Mouse (Mus musculus): ENCODE measurements at regions not wholly inside any gene's neighbourhood (a gene's known extent, or its start where the extent isn't known, plus 50 kb on each side); places are given as distances from the start of the nearest gene placed in this dataset.

DNA sequence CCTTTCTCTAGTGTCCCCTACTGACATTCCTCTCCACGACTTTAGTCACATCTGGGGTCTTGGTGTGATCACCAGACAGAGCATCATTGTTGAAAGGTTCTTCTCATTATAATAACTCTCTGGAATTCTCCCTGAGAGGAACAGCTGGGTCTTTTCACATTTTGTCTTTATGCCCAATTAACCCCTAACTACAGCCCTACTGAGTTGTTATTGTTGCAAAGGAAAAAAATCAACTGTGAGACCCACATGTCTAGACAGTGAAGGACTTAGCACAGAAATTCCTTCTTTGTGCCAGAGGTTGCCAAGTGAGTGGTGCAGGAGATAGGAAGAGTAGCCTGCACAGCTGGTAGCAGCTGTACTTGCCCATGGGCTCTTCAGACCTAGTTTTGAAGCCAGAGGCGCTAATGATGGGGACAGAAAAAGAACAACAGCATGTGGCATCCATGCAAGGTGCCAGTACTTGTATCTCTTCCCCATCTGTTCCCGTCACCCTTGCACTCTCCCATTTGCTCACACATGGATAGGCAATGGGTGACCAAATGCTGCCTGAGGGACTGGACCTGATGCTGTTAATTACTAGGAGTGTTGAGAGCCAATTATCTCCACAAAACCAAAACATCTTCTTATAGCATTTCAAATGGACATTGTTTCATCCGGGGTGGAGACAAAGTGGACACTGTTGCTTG lies 189.1 kb downstream of the Olfm4 start:
- H3K27me3 ChIP-seq, result no peaks in the 10 kb centered on the region
- H3K4me1 ChIP-seq (replicated peaks), result no peaks in the 10 kb centered on the region
- 33% methylated on average over 4 of the region's 4 CpGs for WGBS (ENCODE audit: insufficient replicate concordance)
- H3K4me2 ChIP-seq, result no peak overlapping the region
- ATAC-seq (ENCODE audit: low read depth) (no peak), DNase-seq (no peak)
- no peak overlapping the region for H3K9ac ChIP-seq
- H3K27ac ChIP-seq, result no peak overlapping the region
- H3K36me3 ChIP-seq, result no peaks in the 10 kb centered on the region
- 0 out of 2 replicates have a peak, but pooled peaks cover 7% of the 10 kb centered on the region for H3K9me3 ChIP-seq (replicated peaks)
- no peak overlapping the region for H3K4me3 ChIP-seq (replicated peaks)

DNA sequence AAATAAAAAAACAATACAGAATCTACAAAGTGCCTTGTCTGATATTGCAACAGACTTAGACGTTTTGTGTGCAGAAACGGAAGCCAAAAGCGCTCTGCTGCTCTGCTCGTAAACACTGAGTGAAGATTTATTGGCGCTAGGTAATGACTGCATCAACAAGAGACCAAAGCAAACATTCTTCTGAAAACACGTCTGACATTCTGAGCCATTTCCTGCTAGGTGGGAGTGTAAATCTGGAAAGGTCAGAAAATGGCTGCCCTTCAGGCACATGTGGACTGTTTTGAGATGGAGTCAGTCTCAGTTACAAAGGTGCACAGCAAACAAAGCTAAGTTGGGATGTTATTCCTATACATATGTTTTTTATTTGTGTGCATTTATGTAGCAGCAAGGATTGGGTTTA lies 192.6 kb downstream of the Olfm4 start:
- H3K4me1 ChIP-seq (replicated peaks), result no peaks in the 10 kb centered on the region
- no peak overlapping the region for H3K9ac ChIP-seq
- H3K36me3 ChIP-seq, result no peaks in the 10 kb centered on the region
- no peak overlapping the region for H3K27ac ChIP-seq
- 49% methylated on average over 6 of the region's 6 CpGs for WGBS (ENCODE audit: insufficient replicate concordance)
- ATAC-seq (ENCODE audit: low read depth) (no peak), DNase-seq (no peak)
- no peak overlapping the region for H3K4me3 ChIP-seq (replicated peaks)
- no peak overlapping the region for H3K4me2 ChIP-seq
- 0 out of 2 replicates have a peak, but pooled peaks cover 7% of the 10 kb centered on the region for H3K9me3 ChIP-seq (replicated peaks)
- H3K27me3 ChIP-seq, result no peaks in the 10 kb centered on the region

DNA sequence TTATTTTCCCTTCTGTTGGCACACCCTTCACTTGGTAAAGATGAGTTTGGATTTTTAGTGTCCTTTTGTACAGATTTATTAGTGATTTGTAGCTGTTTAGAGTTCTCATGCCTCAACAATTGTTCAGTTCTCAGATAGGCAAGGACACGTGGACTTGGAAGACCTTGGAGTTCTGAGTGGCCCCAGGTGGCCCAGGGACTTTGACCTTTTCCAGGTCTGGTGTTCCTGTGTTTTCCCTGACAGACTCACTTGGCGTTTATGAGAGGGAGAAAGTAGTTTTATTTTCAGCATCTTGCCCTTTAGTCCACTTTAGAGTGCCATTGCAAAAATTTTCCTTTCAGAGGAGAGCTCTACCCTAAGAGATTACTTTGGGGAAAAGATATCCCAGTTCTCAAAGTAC lies 211.2 kb downstream of the Olfm4 start:
- H3K27me3 ChIP-seq, result no peaks in the 10 kb centered on the region
- ATAC-seq (ENCODE audit: low read depth) (no peak), DNase-seq (no peak)
- WGBS (ENCODE audit: insufficient replicate concordance), result 35% methylated on average over 2 of the region's 2 CpGs
- H3K9me3 ChIP-seq (replicated peaks), result no peaks in the 10 kb centered on the region
- no peaks in the 10 kb centered on the region for H3K36me3 ChIP-seq
- H3K9ac ChIP-seq, result no peak overlapping the region
- H3K4me3 ChIP-seq (replicated peaks), result no peak overlapping the region
- no peaks in the 10 kb centered on the region for H3K4me1 ChIP-seq (replicated peaks)
- no peak overlapping the region for H3K4me2 ChIP-seq
- H3K27ac ChIP-seq, result no peak overlapping the region

DNA sequence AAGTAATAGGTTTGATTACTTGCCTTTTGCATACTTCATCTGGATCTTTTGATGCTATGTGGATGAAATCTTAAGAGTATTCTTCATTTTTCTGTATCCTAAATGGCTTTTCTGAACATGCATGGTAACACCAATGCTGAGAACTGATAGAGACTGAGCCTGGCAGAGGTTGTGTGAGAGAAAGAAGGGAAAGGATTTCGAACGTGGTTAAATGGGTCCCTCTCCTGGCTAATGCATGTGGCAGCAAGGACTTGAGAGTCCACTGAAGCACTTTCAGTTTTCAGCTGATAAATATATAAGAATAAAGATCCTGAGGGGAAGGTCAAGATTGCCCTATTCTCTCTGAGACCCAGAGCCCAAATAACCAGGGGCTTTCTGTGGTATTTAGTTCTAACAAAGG lies 229.0 kb downstream of the Olfm4 start:
- ATAC-seq (ENCODE audit: low read depth), result no peak
- Histone ChIP-seq H3K36me3 (no peaks in the 10 kb centered on the region), H3K27me3 (no peaks in the 10 kb centered on the region), H3K4me2 (no peak overlapping the region), H3K9ac (no peak overlapping the region), H3K9me3 (replicated peaks) (no peaks in the 10 kb centered on the region), H3K4me3 (replicated peaks) (no peak overlapping the region), H3K4me1 (replicated peaks) (no peaks in the 10 kb centered on the region), H3K27ac (no peak overlapping the region)
- 32% methylated on average over 2 of the region's 2 CpGs for WGBS (ENCODE audit: insufficient replicate concordance)
- no peak for DNase-seq

DNA sequence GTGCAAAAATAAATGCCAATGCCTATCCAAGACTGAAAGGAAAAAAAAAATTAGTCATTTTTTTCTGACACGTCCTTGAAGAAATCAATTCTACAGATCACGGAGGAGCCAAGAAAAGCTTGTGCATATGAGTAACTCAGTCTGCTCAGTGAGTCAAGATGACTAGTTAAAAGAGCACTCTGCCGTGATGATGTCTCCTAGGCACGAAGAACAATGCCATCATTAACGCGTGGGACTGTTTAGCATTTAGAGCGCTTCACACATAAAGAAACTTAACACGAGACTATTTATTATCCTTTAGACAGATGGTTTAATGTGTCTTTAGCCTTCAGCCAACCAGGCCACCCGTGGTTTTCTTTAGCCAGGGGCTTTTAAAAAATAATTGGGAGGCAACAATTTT lies 229.8 kb downstream of the Olfm4 start:
- Histone ChIP-seq H3K27ac (no peak overlapping the region), H3K4me3 (replicated peaks) (no peak overlapping the region), H3K4me2 (no peak overlapping the region), H3K27me3 (no peaks in the 10 kb centered on the region), H3K36me3 (no peaks in the 10 kb centered on the region), H3K9ac (no peak overlapping the region), H3K9me3 (replicated peaks) (no peaks in the 10 kb centered on the region), H3K4me1 (replicated peaks) (no peaks in the 10 kb centered on the region)
- ATAC-seq (ENCODE audit: low read depth) (no peak), DNase-seq (no peak)
- 71% methylated on average over 9 of the region's 9 CpGs for whole genome bisulfite sequencing (ENCODE audit: insufficient replicate concordance)

DNA sequence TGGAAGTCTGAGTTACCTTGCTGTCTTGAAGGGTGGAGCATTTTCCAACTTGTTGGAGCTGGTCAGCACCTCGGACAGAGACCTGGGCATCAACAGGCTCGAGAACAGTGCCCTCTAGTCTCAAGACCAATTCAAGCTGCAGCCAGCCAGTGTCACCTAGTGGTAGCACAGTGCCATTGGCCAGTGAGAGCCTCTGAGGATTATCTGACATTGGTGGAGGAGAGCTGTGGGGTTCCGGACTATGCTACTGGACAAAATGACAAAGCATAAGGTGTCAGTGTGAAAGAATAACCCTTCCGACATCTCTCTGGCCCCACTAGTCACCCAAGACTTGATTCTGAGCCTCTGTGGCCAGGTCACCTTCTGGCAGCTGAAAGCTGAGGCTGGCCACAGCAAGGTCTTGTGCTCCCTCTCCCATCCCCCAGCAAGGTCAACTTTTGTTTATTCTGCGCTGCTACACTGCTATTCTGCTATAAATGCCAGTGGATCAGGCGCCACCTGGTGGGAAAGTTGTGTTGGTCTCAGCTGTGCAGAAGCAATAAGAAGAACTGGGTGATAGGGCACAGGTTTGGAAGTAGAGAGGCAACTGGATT lies 232.2 kb downstream of the Olfm4 start:
- H3K27me3 ChIP-seq, result no peaks in the 10 kb centered on the region
- ATAC-seq (ENCODE audit: low read depth), result no peak
- no peaks in the 10 kb centered on the region for H3K4me1 ChIP-seq (replicated peaks)
- no peak for DNase-seq
- H3K4me2 ChIP-seq, result no peak overlapping the region
- 14% methylated on average over 6 of the region's 6 CpGs for WGBS (ENCODE audit: insufficient replicate concordance)
- H3K9me3 ChIP-seq (replicated peaks), result no peaks in the 10 kb centered on the region
- no peak overlapping the region for H3K9ac ChIP-seq
- H3K4me3 ChIP-seq (replicated peaks), result no peak overlapping the region
- H3K27ac ChIP-seq, result no peak overlapping the region
- no peaks in the 10 kb centered on the region for H3K36me3 ChIP-seq

DNA sequence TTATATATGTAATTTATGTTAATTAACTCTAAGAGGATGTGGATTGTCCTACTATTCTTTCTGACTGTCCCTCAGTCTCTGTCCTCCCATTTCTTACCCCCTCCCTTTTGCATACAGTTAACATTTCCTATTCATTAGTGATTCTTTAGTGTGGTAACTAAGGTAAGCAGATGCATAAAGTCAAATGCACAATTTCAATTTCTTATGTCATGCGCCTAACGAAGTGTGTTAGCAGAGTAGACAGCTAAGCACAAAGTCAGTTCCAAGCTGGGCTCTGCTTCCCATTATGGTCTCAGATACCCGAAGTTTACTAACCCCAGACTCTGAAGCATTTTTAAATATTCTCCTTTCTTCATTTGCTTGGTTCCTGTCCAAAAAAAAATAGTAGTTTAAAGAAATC lies 248.2 kb downstream of the Olfm4 start:
- 61% methylated on average over 3 of the region's 3 CpGs for WGBS (ENCODE audit: insufficient replicate concordance)
- no peak for ATAC-seq (ENCODE audit: low read depth)

DNA sequence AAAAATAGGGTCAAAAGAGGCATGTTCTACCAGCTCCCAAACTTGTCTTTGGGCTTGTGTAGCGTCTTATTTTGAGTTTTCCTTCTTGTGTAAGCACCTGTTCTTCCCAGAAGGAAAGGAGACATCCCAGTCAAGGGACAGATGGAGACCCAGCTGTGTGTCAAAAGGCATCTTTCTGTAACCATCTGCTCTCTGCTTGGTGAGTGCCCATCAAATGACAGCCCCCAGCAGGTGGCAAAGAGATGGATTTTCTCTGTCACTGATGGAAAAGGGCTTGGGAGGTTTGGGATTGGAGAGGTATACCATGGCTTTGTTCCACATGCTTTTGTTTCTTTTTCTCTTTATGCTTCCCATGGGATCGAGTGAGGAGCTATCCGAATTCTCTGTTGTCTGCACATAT lies 249.1 kb downstream of the Olfm4 start:
- no peaks in the 10 kb centered on the region for H3K27me3 ChIP-seq
- no peaks in the 10 kb centered on the region for H3K4me1 ChIP-seq (replicated peaks)
- no peak overlapping the region for H3K4me2 ChIP-seq
- no peak overlapping the region for H3K9ac ChIP-seq
- ATAC-seq (ENCODE audit: low read depth), result no peak
- 48% methylated on average over 3 of the region's 3 CpGs for WGBS (ENCODE audit: insufficient replicate concordance)
- no peaks in the 10 kb centered on the region for H3K36me3 ChIP-seq
- no peak overlapping the region for H3K4me3 ChIP-seq (replicated peaks)
- H3K27ac ChIP-seq, result no peak overlapping the region
- no peak for DNase-seq
- no peaks in the 10 kb centered on the region for H3K9me3 ChIP-seq (replicated peaks)

More for the DNA sequence above, 248.2 kb downstream of the Olfm4 start:
- no peaks in the 10 kb centered on the region for H3K4me1 ChIP-seq (replicated peaks)
- H3K27me3 ChIP-seq, result no peaks in the 10 kb centered on the region
- DNase-seq, result no peak
- H3K27ac ChIP-seq, result no peak overlapping the region
- H3K4me3 ChIP-seq (replicated peaks), result no peak overlapping the region
- H3K9me3 ChIP-seq (replicated peaks), result no peaks in the 10 kb centered on the region
- no peak overlapping the region for H3K9ac ChIP-seq
- H3K36me3 ChIP-seq, result no peaks in the 10 kb centered on the region
- no peak overlapping the region for H3K4me2 ChIP-seq

DNA sequence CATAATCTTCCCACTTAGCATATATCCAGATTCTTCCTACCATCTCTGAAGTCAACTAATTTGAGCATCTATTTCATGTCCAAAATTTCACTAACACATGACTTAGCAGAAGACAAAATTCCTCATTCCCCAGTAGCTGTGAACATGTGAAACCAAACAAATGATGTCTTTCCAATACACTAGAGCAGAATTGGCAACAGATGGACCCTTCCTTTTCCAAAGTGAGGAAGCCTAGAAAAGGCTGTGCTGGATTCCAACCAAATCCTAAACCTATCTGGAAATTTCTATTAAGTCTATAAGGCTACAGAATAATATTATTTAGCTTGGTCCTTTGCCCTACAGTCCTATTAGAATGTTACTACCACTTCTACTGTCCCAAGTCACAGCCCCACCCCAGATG lies 253.3 kb downstream of the Olfm4 start:
- no peak overlapping the region for H3K4me3 ChIP-seq (replicated peaks)
- no peak overlapping the region for H3K4me2 ChIP-seq
- H3K27ac ChIP-seq, result no peak overlapping the region
- no peak overlapping the region for H3K9ac ChIP-seq
- no peak for ATAC-seq (ENCODE audit: low read depth)
- H3K27me3 ChIP-seq, result no peaks in the 10 kb centered on the region
- H3K36me3 ChIP-seq, result no peaks in the 10 kb centered on the region
- H3K9me3 ChIP-seq (replicated peaks), result no peaks in the 10 kb centered on the region
- DNase-seq, result no peak
- H3K4me1 ChIP-seq (replicated peaks), result no peaks in the 10 kb centered on the region

DNA sequence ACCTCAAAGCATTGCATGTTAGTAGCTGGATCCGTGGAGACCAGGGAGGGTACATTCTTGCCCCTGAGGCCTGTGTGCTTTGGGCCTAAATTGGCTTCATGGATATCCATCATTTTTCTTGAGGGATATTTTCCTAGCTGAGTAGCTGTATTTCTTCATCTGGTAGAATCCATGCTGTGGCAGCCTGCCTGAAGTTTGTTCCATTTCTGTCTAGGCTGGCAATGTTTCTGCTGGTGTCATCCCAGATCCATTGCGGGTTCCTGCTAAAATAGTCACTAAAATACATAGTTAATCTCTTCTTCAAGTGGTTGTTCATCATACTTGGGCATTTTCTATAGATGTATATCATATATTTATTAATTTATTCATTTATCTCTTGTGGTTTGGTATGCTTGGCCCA lies 253.7 kb downstream of the Olfm4 start:
- Histone ChIP-seq H3K27me3 (no peaks in the 10 kb centered on the region), H3K4me2 (no peak overlapping the region), H3K9ac (no peak overlapping the region), H3K4me1 (replicated peaks) (no peaks in the 10 kb centered on the region), H3K9me3 (replicated peaks) (no peaks in the 10 kb centered on the region), H3K4me3 (replicated peaks) (no peak overlapping the region), H3K36me3 (no peaks in the 10 kb centered on the region), H3K27ac (no peak overlapping the region)
- DNase-seq (no peak), ATAC-seq (ENCODE audit: low read depth) (no peak)
- 42% methylated on average over 2 of the region's 2 CpGs for WGBS (ENCODE audit: insufficient replicate concordance)

DNA sequence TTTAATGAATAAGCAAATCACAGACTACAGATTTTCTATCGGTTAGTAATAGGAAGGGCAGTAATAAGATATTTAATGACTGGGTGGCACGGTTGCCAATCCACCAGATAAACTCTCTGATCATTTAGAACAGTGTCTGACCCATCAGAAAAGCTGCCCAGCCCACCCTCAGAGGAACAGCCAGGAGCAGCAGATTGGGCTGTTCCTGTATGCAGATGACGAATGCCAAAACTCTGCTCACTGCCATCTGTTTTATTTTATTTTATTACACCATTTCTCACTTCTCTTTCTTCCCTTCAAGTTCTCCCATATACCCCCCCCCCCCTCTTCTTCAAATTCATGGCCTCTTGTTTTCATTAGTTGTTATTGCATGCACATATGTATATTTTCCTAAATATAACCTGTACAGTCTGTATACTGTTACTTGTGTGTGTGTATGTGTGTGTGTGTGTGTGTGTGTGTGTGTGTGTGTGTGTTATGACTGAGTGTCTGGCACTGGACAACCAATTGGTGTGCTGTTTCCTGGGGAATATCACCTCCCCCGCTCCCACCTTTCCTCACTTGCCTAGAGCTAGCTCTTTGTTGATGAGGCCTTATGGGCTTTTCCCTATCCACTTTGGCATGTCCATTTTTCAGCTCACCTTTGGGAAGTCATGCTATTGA lies 260.9 kb downstream of the Olfm4 start:
- 60% methylated on average over 4 of the region's 4 CpGs for WGBS (ENCODE audit: insufficient replicate concordance)
- Histone ChIP-seq H3K27ac (no peak overlapping the region), H3K9me3 (replicated peaks) (no peaks in the 10 kb centered on the region), H3K9ac (no peak overlapping the region), H3K36me3 (no peaks in the 10 kb centered on the region), H3K4me2 (no peak overlapping the region), H3K4me3 (replicated peaks) (no peak overlapping the region), H3K27me3 (no peaks in the 10 kb centered on the region), H3K4me1 (replicated peaks) (no peaks in the 10 kb centered on the region)
- DNase-seq (no peak), ATAC-seq (ENCODE audit: low read depth) (no peak)

DNA sequence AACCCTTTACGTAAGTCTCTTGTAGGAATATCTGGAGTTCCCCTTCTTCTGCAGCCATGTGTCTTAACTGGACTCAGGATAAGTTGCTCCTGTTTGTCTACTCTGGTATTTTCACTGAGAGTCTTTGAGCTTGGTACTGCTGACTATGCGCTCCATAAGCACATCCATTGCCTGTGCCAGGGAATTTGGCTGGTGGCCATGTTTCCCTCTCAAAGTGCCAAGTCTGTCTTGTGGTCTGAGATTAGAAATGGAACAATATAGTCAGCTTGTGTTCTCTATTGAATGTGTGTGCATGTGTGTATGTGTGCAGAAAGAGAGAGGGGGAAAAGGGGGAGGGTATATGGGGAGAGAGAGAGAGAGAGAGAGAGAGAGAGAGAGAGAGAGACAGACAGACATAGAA lies 263.7 kb downstream of the Olfm4 start:
- 76% methylated on average over 2 of the region's 2 CpGs for WGBS (ENCODE audit: insufficient replicate concordance)
- Histone ChIP-seq H3K9me3 (replicated peaks) (no peaks in the 10 kb centered on the region), H3K27ac (no peak overlapping the region), H3K36me3 (no peaks in the 10 kb centered on the region), H3K4me3 (replicated peaks) (no peak overlapping the region), H3K4me1 (replicated peaks) (no peaks in the 10 kb centered on the region), H3K4me2 (no peak overlapping the region), H3K9ac (no peak overlapping the region), H3K27me3 (no peaks in the 10 kb centered on the region)
- ATAC-seq (ENCODE audit: low read depth) (no peak), DNase-seq (no peak)

Measured in liver, embryonic 13.5 days (tissue).